Mouse (Mus musculus): Measurements from ENCODE around the gene Ddt. TPM values are rescaled to one million over a fixed set of nuclear protein-coding genes. Genes with fewer than 3 reads are reported as not detected.
A peak's percentile ranks its signal among the peaks of the same experiment; 100 is the strongest.
"Not testable (repeated sequence)": the region's sequence is repeated elsewhere in the genome, so short reads cannot be mapped to it uniquely, and the experiment has no call there.

Ddt gene
- polyA plus RNA-seq, 1 experiment from 2014 or later, result 81.8 TPM

DNA sequence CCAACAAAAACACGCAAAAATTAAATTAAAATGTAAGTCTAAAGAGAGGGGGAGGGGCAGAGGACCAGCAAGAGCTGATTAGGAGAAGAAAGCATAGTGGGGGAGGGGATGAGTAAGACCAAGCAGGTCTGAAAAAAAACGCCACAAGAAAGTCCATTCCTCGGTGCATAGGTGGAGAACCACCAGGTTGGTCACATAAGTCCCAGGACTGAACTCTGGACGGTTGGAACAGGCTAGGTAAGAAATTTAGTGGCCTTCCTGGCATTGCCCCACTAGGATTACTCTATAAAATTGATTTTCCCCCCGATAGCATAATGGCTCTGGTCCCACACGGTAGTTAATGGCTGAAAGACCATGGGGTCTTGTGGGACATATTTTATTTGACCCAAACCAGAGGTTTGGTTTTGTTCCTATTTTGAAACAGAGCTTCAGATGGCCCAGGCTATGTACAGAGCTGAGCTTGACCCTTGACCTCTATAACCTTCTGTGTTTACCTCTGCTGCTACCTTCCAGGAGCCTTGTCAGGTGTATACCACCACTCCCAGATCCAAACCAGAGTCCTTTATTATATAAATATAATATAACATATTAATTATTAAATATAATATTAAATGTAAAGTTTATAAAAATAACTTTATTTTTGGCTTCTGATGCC lies 16.0 kb upstream of the Ddt start:
- no peaks in the 10 kb centered on the region for H3K27me3 ChIP-seq
- no peak overlapping the region for H3K4me2 ChIP-seq
- H3K4me1 ChIP-seq, result peaks cover 5% of the 10 kb centered on the region; the same call in 1 of the 2 replicates
- no peak overlapping the region for H3K27ac ChIP-seq
- no peaks in the 10 kb centered on the region for H3K9me3 ChIP-seq (replicated peaks)
- H3K9ac ChIP-seq, result no peak overlapping the region
- H3K36me3 ChIP-seq, result no peaks in the 10 kb centered on the region
- no peak overlapping the region for H3K4me3 ChIP-seq (replicated peaks)
- WGBS, result 86% methylated on average over 6 of the region's 6 CpGs
- no peak for ATAC-seq (replicated peaks; ENCODE audit: low FRiP score)

DNA sequence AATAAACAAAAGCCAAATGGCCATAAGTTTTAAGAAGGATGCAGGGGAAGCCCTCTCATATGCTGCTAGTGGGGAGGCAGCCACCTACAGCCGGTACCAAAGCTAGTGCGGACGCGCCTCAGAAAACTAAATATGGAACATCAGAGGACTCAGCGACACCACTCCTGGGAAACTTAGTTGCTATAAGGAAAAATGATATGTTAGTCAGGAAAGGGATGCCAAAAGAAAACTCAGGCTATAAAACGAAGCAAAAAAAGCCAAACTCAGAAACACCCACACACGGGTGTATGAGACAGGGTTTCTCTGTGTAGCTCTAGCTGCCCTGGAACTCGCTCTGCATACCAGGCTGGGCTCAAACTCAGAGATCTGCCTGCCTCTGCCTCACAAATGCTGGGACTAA lies 15.1 kb upstream of the Ddt start:
- H3K9ac ChIP-seq, result no peak overlapping the region
- no peaks in the 10 kb centered on the region for H3K27me3 ChIP-seq
- ATAC-seq (replicated peaks; ENCODE audit: low FRiP score), result no peak
- no peak overlapping the region for H3K4me3 ChIP-seq (replicated peaks)
- WGBS, result 86% methylated on average over 8 of the region's 8 CpGs
- H3K27ac ChIP-seq, result no peak overlapping the region
- peaks cover 5% of the 10 kb centered on the region; the same call in 1 of the 2 replicates for H3K4me1 ChIP-seq
- no peaks in the 10 kb centered on the region for H3K9me3 ChIP-seq (replicated peaks)
- no peaks in the 10 kb centered on the region for H3K36me3 ChIP-seq
- no peak overlapping the region for H3K4me2 ChIP-seq

DNA sequence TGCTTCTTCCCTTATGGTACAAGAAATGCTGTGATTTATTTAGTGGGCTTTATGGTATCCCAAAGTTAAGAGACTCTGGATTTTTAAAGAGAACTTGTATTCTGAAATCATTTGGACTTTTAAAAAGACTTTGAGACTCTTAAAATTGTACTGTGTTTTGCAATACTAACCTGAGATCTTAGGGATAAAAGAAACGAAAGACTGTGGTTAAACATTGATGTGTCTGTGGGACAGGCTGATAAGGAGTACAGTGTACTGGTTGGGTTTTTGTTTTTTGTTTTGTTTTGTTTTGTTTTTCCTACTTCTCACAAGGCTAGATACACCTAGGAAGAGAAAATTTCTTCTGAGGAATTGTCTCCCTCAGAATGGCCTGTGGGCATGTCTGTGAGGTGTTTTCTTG lies 12.2 kb upstream of the Ddt start:
- H3K36me3 ChIP-seq, result no peaks in the 10 kb centered on the region
- no peak for ATAC-seq (replicated peaks; ENCODE audit: low FRiP score)
- H3K4me1 ChIP-seq, result peaks cover 6% of the 10 kb centered on the region
- no peak overlapping the region for H3K4me2 ChIP-seq
- no peak overlapping the region for H3K4me3 ChIP-seq (replicated peaks)
- 74% methylated on average over 1 of the region's 1 CpGs for WGBS
- no peak overlapping the region for H3K9ac ChIP-seq
- no peaks in the 10 kb centered on the region for H3K9me3 ChIP-seq (replicated peaks)
- 0 out of 2 replicates have a peak, but pooled peaks cover 3% of the 10 kb centered on the region for H3K27me3 ChIP-seq
- H3K27ac ChIP-seq, result no peak overlapping the region

DNA sequence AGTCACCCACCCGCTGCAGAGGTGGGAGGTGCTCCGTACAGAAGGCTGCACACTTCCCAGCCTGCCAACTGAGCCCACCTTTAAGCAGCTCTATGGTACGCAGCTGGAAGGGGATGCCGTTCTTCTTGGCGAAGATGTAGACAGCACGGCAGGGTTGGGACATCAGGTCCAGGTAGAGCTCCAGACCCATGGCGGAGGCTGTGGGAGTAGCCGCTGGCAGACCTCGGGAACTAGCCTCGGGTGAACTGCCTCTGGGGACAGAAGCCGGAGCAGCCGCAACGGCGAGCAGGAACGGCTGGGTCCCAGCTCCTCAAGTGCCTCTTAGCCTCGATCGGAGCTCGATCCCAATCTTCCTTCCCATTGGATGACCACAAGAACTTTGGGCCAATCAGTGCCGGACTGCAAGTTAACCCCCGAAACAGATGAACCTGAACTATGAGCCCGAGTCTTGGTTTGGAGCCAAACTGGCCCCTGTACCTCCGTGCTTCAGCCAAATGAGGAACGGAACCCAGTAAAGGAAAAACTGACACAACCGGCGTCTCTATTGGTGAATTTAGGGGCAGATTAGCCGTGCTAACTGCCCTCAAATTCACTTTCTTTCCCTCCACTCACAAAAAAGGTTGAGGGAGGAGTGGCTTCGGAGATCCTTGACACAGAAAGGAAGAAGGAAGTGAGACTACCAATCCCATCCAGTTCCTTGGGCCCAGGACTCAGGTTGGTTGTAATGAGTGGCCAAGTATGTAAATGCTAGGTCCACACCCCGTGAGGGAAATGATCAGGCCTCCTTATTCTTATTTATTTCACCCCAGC lies 7.8 kb upstream of the Ddt start, which contains the start of the genes Gm20441 and Gstt3:
Gm20441 (minus strand) TSS at position 186 of the 810 bp plus-strand sequence.
Gstt3 (minus strand) TSS at position 646 of the 810 bp plus-strand sequence.
- Histone ChIP-seq H3K4me2 (peak within 1 kb of the TSS; percentile 82), H3K36me3 (no peaks in the 10 kb centered on the region), H3K4me1 (peaks cover 12% of the 10 kb centered on the region), H3K27ac (peak within 1 kb of the TSS; percentile 85), H3K4me3 (replicated peaks) (peak within 1 kb of the TSS; percentile 48), H3K9ac (peak within 1 kb of the TSS; percentile 44), H3K27me3 (peaks cover 10% of the 10 kb centered on the region; the same call in 1 of the 2 replicates), H3K9me3 (replicated peaks) (no peaks in the 10 kb centered on the region)
- under 1% methylated on average over 28 of the region's 28 CpGs for WGBS
- peak; percentile 89 for ATAC-seq (replicated peaks; ENCODE audit: low FRiP score)

DNA sequence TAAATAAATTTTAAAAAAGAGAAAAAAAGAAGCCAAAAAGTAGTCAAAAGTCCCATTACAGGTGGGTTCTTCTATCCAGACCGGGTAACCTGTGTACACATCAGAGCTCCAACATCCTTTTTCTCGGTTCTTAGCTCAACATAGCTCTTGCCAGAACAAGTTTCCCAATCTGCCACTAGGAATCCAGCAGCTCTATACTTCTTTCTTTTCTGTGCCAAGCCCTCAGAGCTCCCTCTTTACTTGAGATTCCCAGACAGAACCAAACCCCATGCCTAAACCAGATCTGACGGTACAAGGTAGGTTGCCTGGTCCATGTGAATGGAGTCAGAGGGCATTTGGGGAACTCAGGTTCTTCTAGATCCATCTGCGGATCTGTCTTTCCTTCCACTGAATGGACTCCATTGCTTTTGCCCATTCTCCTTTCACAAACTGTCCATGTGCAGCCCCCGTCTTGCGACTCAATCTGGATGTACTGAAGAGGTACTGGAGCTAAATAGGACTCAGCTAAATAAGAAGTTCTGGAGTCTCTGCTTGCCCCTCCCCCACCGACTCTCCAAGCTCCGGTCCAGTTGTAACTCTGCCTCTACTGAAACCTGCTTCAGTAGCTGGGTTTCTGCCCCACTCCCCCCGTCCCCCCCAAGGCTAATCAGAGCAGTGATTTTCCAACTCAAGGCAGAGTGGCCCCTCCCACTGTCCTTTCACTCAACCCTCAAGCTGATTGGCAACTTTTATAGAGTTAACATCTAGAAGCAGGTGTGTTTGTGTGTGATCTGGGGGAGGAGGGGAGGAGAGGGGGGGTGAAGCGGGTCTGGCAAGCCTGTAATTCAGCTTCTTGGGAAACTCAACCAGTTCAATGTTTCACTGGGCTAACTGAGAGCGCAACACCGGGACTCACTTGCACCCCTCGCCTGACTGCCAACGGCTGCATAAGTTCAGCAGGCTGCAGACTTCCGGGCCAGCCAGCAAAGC lies 6.3 kb upstream of the Ddt start:
- WGBS, result 31% methylated on average over 15 of the region's 15 CpGs
- Histone ChIP-seq H3K9ac (no peak overlapping the region), H3K27ac (peak overlapping the region; percentile 85)

DNA sequence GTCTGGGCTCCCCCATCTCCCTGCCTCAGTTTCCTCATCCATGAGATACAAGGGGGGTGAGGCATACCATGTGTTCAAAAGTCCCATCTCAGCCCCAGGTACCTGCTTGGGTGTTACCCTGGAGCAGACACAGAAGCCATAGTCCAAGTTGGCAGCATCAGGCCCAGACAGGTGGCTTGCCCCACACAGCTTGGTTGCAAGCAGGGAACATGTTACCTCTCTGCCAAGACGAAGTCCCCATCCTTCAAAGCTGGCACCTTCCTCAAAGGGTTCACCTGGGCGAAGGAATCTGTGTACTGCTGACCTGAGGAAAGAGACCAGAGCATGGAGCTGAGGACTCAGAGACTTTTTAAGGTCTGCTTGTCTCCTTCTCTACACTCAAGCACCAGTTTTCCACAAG lies 4.7 kb upstream of the Ddt start:
- 81% methylated on average over 2 of the region's 2 CpGs for WGBS
- no peak overlapping the region for H3K4me3 ChIP-seq (replicated peaks)
- peaks cover 14% of the 10 kb centered on the region for H3K4me1 ChIP-seq
- H3K9me3 ChIP-seq (replicated peaks), result no peaks in the 10 kb centered on the region
- no peak overlapping the region for H3K9ac ChIP-seq
- H3K4me2 ChIP-seq, result no peak overlapping the region
- no peak overlapping the region for H3K27ac ChIP-seq
- H3K27me3 ChIP-seq, result peaks cover 13% of the 10 kb centered on the region; the same call in 1 of the 2 replicates
- H3K36me3 ChIP-seq, result no peaks in the 10 kb centered on the region
- no peak for ATAC-seq (replicated peaks; ENCODE audit: low FRiP score)

More for the DNA sequence above, 6.3 kb upstream of the Ddt start:
- Histone ChIP-seq H3K9me3 (replicated peaks) (no peaks in the 10 kb centered on the region), H3K4me3 (replicated peaks) (peak overlapping the region; percentile 48), H3K4me1 (peaks cover 12% of the 10 kb centered on the region), H3K27me3 (peaks cover 13% of the 10 kb centered on the region; the same call in 1 of the 2 replicates), H3K4me2 (peak overlapping the region; percentile 82), H3K36me3 (no peaks in the 10 kb centered on the region)
- ATAC-seq (replicated peaks; ENCODE audit: low FRiP score), result peak; percentile 59

DNA sequence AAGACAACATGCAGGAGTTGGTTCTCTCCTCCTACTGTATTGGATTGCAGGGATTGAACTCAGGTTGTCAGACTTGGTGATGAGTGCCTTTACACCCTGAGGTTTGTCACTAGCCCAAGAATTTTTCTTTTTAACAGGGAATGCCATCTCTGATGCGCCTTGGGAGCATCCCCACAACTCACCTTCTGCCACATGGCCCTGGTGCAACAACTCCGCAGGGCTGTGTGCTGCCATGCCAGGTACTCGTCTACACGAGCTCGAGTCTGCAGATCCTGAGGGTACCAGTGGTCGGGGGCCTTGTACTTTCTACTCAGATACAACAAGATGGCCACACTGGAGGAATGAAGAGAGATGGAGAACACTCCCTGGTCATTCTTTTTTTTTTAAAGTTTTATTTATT lies 3.3 kb upstream of the Ddt start:
- H3K4me1 ChIP-seq, result peaks cover 25% of the 10 kb centered on the region
- H3K9me3 ChIP-seq (replicated peaks), result no peaks in the 10 kb centered on the region
- no peak overlapping the region for H3K4me3 ChIP-seq (replicated peaks)
- no peak overlapping the region for H3K9ac ChIP-seq
- WGBS, result 87% methylated on average over 6 of the region's 6 CpGs
- no peaks in the 10 kb centered on the region for H3K36me3 ChIP-seq
- no peak for ATAC-seq (replicated peaks; ENCODE audit: low FRiP score)
- no peak overlapping the region for H3K4me2 ChIP-seq
- no peak overlapping the region for H3K27ac ChIP-seq
- peaks cover 13% of the 10 kb centered on the region; the same call in 1 of the 2 replicates for H3K27me3 ChIP-seq

DNA sequence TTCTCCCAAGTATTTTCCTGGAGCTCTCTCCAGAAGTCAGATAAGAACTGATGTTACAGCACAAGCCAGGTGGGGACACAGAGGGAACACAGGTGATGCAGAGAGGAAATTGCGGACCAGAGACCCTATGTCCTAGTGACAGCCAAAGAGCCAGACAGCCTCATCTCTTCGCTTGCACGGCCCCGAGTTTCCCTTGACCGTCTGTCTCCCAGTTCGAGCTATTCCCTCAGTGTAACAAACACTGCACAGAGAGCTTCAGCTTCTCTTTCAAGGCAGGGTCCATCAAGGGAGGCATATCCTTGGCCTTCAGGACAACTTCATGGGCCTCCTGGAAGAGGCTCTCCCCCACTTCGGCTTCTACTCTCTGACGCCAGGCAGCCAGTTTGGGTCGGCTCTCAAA lies 1.4 kb upstream of the Ddt start:
- ATAC-seq (replicated peaks; ENCODE audit: low FRiP score), result no peak
- H3K27ac ChIP-seq, result no peak overlapping the region
- H3K9ac ChIP-seq, result no peak overlapping the region
- no peak overlapping the region for H3K4me3 ChIP-seq (replicated peaks)
- H3K4me2 ChIP-seq, result no peak overlapping the region
- no peaks in the 10 kb centered on the region for H3K36me3 ChIP-seq
- no peaks in the 10 kb centered on the region for H3K9me3 ChIP-seq (replicated peaks)
- H3K4me1 ChIP-seq, result peaks cover 12% of the 10 kb centered on the region
- WGBS, result 90% methylated on average over 9 of the region's 9 CpGs
- H3K27me3 ChIP-seq, result 0 out of 2 replicates have a peak, but pooled peaks cover 5% of the 10 kb centered on the region

DNA sequence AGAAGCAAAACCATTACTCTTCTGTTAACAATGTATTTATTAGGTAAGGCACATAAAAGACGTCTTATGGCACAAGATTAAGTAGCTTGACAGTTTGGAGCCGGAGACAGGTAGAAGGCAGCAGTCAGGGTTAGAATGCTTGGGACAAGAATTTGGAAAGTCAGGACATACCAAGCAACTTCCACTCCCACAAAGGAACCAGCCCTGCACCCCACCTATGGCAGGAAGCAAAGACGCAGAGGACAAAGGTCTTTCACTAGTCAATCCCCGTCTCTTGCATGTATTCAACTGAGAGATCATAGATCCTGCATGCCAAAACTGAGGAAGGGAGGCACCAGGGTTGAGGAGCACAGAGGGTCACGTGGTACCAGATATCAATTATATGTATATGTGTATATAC lies 888 bp upstream of the Ddt start:
- Histone ChIP-seq H3K4me3 (replicated peaks) (no peak overlapping the region), H3K27me3 (0 out of 2 replicates have a peak, but pooled peaks cover 3% of the 10 kb centered on the region), H3K9ac (no peak overlapping the region), H3K9me3 (replicated peaks) (no peaks in the 10 kb centered on the region), H3K4me1 (peaks cover 12% of the 10 kb centered on the region), H3K27ac (no peak overlapping the region), H3K4me2 (peak overlapping the region; percentile 98; the same call in 1 of the 2 replicates), H3K36me3 (no peaks in the 10 kb centered on the region)
- ATAC-seq (replicated peaks; ENCODE audit: low FRiP score), result no peak
- WGBS, result 86% methylated on average over 5 of the region's 5 CpGs

DNA sequence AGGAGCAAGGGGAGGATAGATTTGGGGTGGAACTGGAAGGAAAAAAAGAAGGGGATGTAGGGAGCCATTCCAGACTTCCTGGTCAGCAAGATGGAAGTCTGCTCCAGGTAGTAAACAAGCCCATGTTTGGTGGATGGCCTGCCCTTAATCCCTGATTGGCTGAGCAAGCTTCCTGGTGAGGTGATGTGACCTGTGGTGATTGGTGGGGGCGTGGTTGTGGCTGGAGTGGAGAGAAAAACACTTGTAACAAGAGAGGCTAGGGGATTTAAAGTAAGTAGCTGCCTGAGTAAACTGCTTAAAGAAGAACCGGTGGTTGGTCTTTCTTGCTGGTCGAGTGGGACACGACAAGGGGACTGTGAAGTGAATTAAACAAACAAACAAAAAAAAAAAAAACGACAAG lies 5.5 kb downstream of the Ddt start:
- H3K4me1 ChIP-seq, result peaks cover 20% of the 10 kb centered on the region
- not testable (repeated sequence) for H3K4me2 ChIP-seq; H3K9ac ChIP-seq; H3K4me3 ChIP-seq (replicated peaks); H3K27me3 ChIP-seq; H3K9me3 ChIP-seq (replicated peaks); H3K27ac ChIP-seq; ATAC-seq (replicated peaks; ENCODE audit: low FRiP score); H3K36me3 ChIP-seq
- WGBS, result 37% methylated on average over 5 of the region's 5 CpGs

DNA sequence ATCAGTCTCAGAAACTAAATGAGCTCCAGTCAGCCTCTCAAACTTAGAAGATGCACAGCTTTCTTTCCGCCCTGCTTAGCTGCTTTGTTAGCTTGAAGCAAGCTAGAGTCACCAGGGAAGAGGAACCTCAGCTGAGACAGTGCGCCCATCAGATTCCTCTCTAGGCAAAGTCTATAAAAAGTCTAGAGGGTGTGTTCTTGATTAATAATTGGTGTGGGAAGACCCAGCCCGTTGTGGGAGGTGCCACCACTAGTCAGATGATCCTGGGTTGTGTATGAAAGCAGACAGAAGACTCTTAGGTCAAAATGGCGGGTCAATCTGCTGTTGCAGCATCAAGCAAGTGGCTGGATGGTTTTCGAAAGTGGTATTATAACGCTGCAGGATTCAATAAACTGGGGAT lies 6.4 kb downstream of the Ddt start:
- H3K4me3 ChIP-seq (replicated peaks), result no peak overlapping the region
- no peaks in the 10 kb centered on the region for H3K9me3 ChIP-seq (replicated peaks)
- H3K27me3 ChIP-seq, result no peaks in the 10 kb centered on the region
- no peak for ATAC-seq (replicated peaks; ENCODE audit: low FRiP score)
- peaks cover 14% of the 10 kb centered on the region for H3K4me1 ChIP-seq
- no peak overlapping the region for H3K4me2 ChIP-seq
- no peak overlapping the region for H3K9ac ChIP-seq
- peaks cover under 1% of the 10 kb centered on the region; the same call in 1 of the 2 replicates for H3K36me3 ChIP-seq
- WGBS, result 86% methylated on average over 6 of the region's 6 CpGs
- no peak overlapping the region for H3K27ac ChIP-seq

All from kidney, embryonic 15.5 days (tissue).